Mouse (Mus musculus) liver, embryonic 12.5 days (tissue): ENCODE measurements around the gene Hist2h3c1. TPM values are rescaled to one million over a fixed set of nuclear protein-coding genes. Genes with fewer than 3 reads are reported as not detected.
A peak's percentile ranks its signal among the peaks of the same experiment; 100 is the strongest.
"Not testable (repeated sequence)": the region's sequence is repeated elsewhere in the genome, so short reads cannot be mapped to it uniquely, and the experiment has no call there.

Source experiments
- ATAC-seq: fragments of 200-750 bp; cut with Nextera tagmentation; 2 replicates; pipeline ENCODE4 v1.8.0; 2017; ENCODE audit warnings: moderate number of reproducible peaks, mild to moderate bottlenecking, moderate library complexity
- H3K27ac ChIP-seq: fragments of 300-500 bp; sonication (generic); 2 replicates; pipeline ENCODE4 v1.5.1; 2016; ENCODE audit warnings: mild to moderate bottlenecking
- H3K27me3 ChIP-seq: fragments of 300-500 bp; sonication (generic); replicated peaks from 2 replicates; pipeline ENCODE4 v1.6.1; 2016; ENCODE audit warnings: mild to moderate bottlenecking, moderate library complexity
- H3K36me3 ChIP-seq: fragments of 300-500 bp; sonication (generic); 2 replicates; pipeline ENCODE4 v1.6.1; 2016; ENCODE audit warnings: mild to moderate bottlenecking, moderate library complexity
- H3K4me1 ChIP-seq: fragments of 300-500 bp; sonication (generic); 2 replicates; pipeline ENCODE4 v1.6.1; 2016
- H3K4me2 ChIP-seq: fragments of 300-500 bp; sonication (generic); 2 replicates; pipeline ENCODE4 v1.6.1; 2016; ENCODE audit warnings: mild to moderate bottlenecking, moderate library complexity
- H3K4me3 ChIP-seq: fragments of 300-500 bp; sonication (generic); 2 replicates; pipeline ENCODE4 v1.5.1; 2016; ENCODE audit warnings: mild to moderate bottlenecking, moderate library complexity
- H3K9ac ChIP-seq: fragments of 300-500 bp; sonication (generic); 2 replicates; pipeline ENCODE4 v1.6.1; 2016; ENCODE audit warnings: mild to moderate bottlenecking, moderate library complexity
- H3K9me3 ChIP-seq: fragments of 300-500 bp; sonication (generic); replicated peaks from 2 replicates; pipeline ENCODE4 v1.6.1; 2016; ENCODE audit warnings: mild to moderate bottlenecking, moderate library complexity
- WGBS: fragments of 180-500 bp; shearing (Covaris S2); methylation state at CpG from one replicate; pipeline ENCODE4 v1.1.7; 2016; ENCODE audit not compliant: insufficient replicate concordance; 5-methylcytosine and 5-hydroxymethylcytosine counted together
- polyA plus RNA-seq: library from polyadenylated mRNA; unstranded; fragments of >200 nt; fragmentation: Nextera tagmentation; extraction: Ambion mirVana; gene quantifications from 2 replicates; pipeline ENCODE4 v1.2.1, GENCODE M21; 2016

Hist2h3c1 gene
- polyA plus RNA-seq, result 2.7 and 3.0 TPM in 2 replicates

GRCm38 (mm10) chr3:96246427-96246856 lies at the start of gene Hist2h3c1:
Gene Hist2h3c1, plus strand, starts transcription at chr3:96246685.
- H3K36me3 ChIP-seq, H3K9me3 ChIP-seq: not testable (repeated sequence)
- WGBS, result no CpG with 5 or more reads among the region's 47 CpGs

GRCm38 (mm10) chr3:96197129-96197749 lies 49.2 kb upstream of the Hist2h3c1 start:
- peaks cover 32% of the 10 kb centered on the region for H3K4me1 ChIP-seq
- under 1% methylated on average over 50 of the region's 50 CpGs for whole genome bisulfite sequencing

More at GRCm38 (mm10) chr3:96246427-96246856, at the start of gene Hist2h3c1:
- H3K27me3 ChIP-seq, result not testable (repeated sequence)
- Histone ChIP-seq H3K4me2 (peak within 1 kb of the TSS; percentile 71), H3K27ac (peak within 1 kb of the TSS; percentile 96), H3K4me3 (peak within 1 kb of the TSS; percentile 61), H3K9ac (peak within 1 kb of the TSS; percentile 87), H3K4me1 (peaks cover 62% of the 10 kb centered on the region)
- peak; percentile 86 for ATAC-seq

GRCm38 (mm10) chr3:96198181-96198580 lies 48.3 kb upstream of the Hist2h3c1 start:
- Histone ChIP-seq H3K9me3 (0 out of 2 replicates have a peak, but pooled peaks cover 5% of the 10 kb centered on the region), H3K4me2 (peak overlapping the region; percentile 99), H3K4me3 (peak overlapping the region; percentile 70), H3K9ac (peak overlapping the region; percentile 45), H3K27ac (peak overlapping the region; percentile 82), H3K36me3 (peaks cover 6% of the 10 kb centered on the region; the same call in 1 of the 2 replicates), H3K4me1 (peaks cover 32% of the 10 kb centered on the region), H3K27me3 (peaks cover 9% of the 10 kb centered on the region; the same call in 1 of the 2 replicates)
- 3% methylated on average over 6 of the region's 6 CpGs for WGBS
- ATAC-seq, result peak; percentile 36

More at GRCm38 (mm10) chr3:96197129-96197749, 49.2 kb upstream of the Hist2h3c1 start:
- peak overlapping the region; percentile 92 for H3K27ac ChIP-seq
- H3K27me3 ChIP-seq, result peaks cover 12% of the 10 kb centered on the region; the same call in 1 of the 2 replicates
- ATAC-seq, result peak; percentile 89
- peak overlapping the region; percentile 70 for H3K4me3 ChIP-seq
- H3K9ac ChIP-seq, result peak overlapping the region; percentile 88
- H3K9me3 ChIP-seq, result 0 out of 2 replicates have a peak, but pooled peaks cover 5% of the 10 kb centered on the region
- H3K4me2 ChIP-seq, result peak overlapping the region; percentile 99
- H3K36me3 ChIP-seq, result peaks cover 6% of the 10 kb centered on the region; the same call in 1 of the 2 replicates

- Histone ChIP-seq H3K9ac (0 out of 2 replicates have a peak overlapping the region, but pooled peaks have one; percentile 41), H3K27ac (0 out of 2 replicates have a peak overlapping the region, but pooled peaks have one; percentile 21), H3K4me2 (peak overlapping the region; percentile 99), H3K4me1 (peaks cover 32% of the 10 kb centered on the region)
- not testable (repeated sequence) for H3K36me3 ChIP-seq, ATAC-seq, H3K9me3 ChIP-seq, H3K4me3 ChIP-seq, H3K27me3 ChIP-seq
- 12% methylated on average over 8 of the region's 8 CpGs for WGBS
Measured at GRCm38 (mm10) chr3:96198601-96199251, 47.8 kb upstream of the Hist2h3c1 start.

- no peak overlapping the region for H3K4me3 ChIP-seq
- H3K4me1 ChIP-seq, result peaks cover 32% of the 10 kb centered on the region
- H3K27me3 ChIP-seq, result no peaks in the 10 kb centered on the region
- no peak for ATAC-seq
- no peak overlapping the region for H3K9ac ChIP-seq
- peaks cover 6% of the 10 kb centered on the region; the same call in 1 of the 2 replicates for H3K36me3 ChIP-seq
- 41% methylated on average over 2 of the region's 2 CpGs for WGBS
- H3K9me3 ChIP-seq, result 0 out of 2 replicates have a peak, but pooled peaks cover 5% of the 10 kb centered on the region
- no peak overlapping the region for H3K4me2 ChIP-seq
- H3K27ac ChIP-seq, result no peak overlapping the region
Measured at GRCm38 (mm10) chr3:96199731-96200130, 46.8 kb upstream of the Hist2h3c1 start.

- 75% methylated on average over 3 of the region's 3 CpGs for WGBS
- Histone ChIP-seq H3K4me1 (no peaks in the 10 kb centered on the region), H3K36me3 (no peaks in the 10 kb centered on the region), H3K27me3 (peaks cover 12% of the 10 kb centered on the region), H3K4me3 (no peak overlapping the region), H3K4me2 (no peak overlapping the region), H3K27ac (no peak overlapping the region), H3K9me3 (no peaks in the 10 kb centered on the region), H3K9ac (no peak overlapping the region)
- ATAC-seq, result no peak
Measured at GRCm38 (mm10) chr3:96207819-96208218, 38.7 kb upstream of the Hist2h3c1 start.

- Histone ChIP-seq H3K27me3 (peaks cover 12% of the 10 kb centered on the region), H3K4me3 (no peak overlapping the region), H3K36me3 (no peaks in the 10 kb centered on the region), H3K9me3 (no peaks in the 10 kb centered on the region), H3K4me2 (no peak overlapping the region), H3K9ac (no peak overlapping the region), H3K27ac (no peak overlapping the region), H3K4me1 (no peaks in the 10 kb centered on the region)
- 31% methylated on average over 15 of the region's 15 CpGs for WGBS
- ATAC-seq, result no peak
Measured at GRCm38 (mm10) chr3:96209242-96209641, 37.2 kb upstream of the Hist2h3c1 start.

GRCm38 (mm10) chr3:96219191-96219641 lies 27.3 kb upstream of the Hist2h3c1 start:
- Histone ChIP-seq H3K9me3 (no peaks in the 10 kb centered on the region), H3K4me1 (peaks cover 52% of the 10 kb centered on the region), H3K9ac (peak overlapping the region; percentile 94), H3K4me2 (peak overlapping the region; percentile 85), H3K4me3 (peak overlapping the region; percentile 66), H3K27ac (peak overlapping the region; percentile 99), H3K36me3 (no peaks in the 10 kb centered on the region), H3K27me3 (0 out of 2 replicates have a peak, but pooled peaks cover 3% of the 10 kb centered on the region)
- under 1% methylated on average over 12 of the region's 12 CpGs for WGBS
- no peak for ATAC-seq

- H3K9ac ChIP-seq, result peak within 1 kb of the TSS; percentile 94
- peak within 1 kb of the TSS; percentile 66 for H3K4me3 ChIP-seq
- H3K4me1 ChIP-seq, result peaks cover 56% of the 10 kb centered on the region
- no peaks in the 10 kb centered on the region for H3K36me3 ChIP-seq
- ATAC-seq, result peak; percentile 69
- 0 out of 2 replicates have a peak, but pooled peaks cover 3% of the 10 kb centered on the region for H3K27me3 ChIP-seq
- peak within 1 kb of the TSS; percentile 85 for H3K4me2 ChIP-seq
- no peaks in the 10 kb centered on the region for H3K9me3 ChIP-seq
- H3K27ac ChIP-seq, result peak within 1 kb of the TSS; percentile 99
- under 1% methylated on average over 37 of the region's 37 CpGs for WGBS
Measured at GRCm38 (mm10) chr3:96219661-96220130, 26.8 kb upstream of the Hist2h3c1 start, which contains the start of the genes Bola1 and Hist2h2ab. Gene Bola1, minus strand, starts transcription at chr3:96219709. Gene Hist2h2ab, plus strand, starts transcription at chr3:96219865.

- WGBS, result under 1% methylated on average over 36 of the region's 47 CpGs
- H3K9me3 ChIP-seq, ATAC-seq, H3K27me3 ChIP-seq, H3K36me3 ChIP-seq: not testable (repeated sequence)
- Histone ChIP-seq H3K4me1 (peaks cover 59% of the 10 kb centered on the region), H3K9ac (peak overlapping the region; percentile 94), H3K4me2 (peak overlapping the region; percentile 85), H3K4me3 (peak overlapping the region; percentile 66), H3K27ac (peak overlapping the region; percentile 99)
Measured at GRCm38 (mm10) chr3:96220131-96220764, 26.2 kb upstream of the Hist2h3c1 start.
